Mouse (Mus musculus) heart, postnatal 14 days (tissue): Measurements from ENCODE around the gene Zfp771. TPM values are rescaled to one million over a fixed set of nuclear protein-coding genes. Genes with fewer than 3 reads are reported as not detected.
A peak's percentile ranks its signal among the peaks of the same experiment; 100 is the strongest.
"Not testable (repeated sequence)": the region's sequence is repeated elsewhere in the genome, so short reads cannot be mapped to it uniquely, and the experiment has no call there.

ENCODE experiments used
- DNase-seq, 2 experiments: peaks; one replicate each; pipeline ENCODE4 v3.0.0; 2021 to 2022
- intact Hi-C: fragments of 180-260 bp; cut with DNase I; formaldehyde crosslinking; loops from one replicate; pipeline ENCODE4 v1.15.1; 2025
- total RNA-seq, 2 experiments: library from RNA; stranded (reverse); gene quantifications; 2 replicates each; pipeline ENCODE4 v1.2.3; 2021

The Zfp771 gene
- total RNA-seq, 2 experiments from 2014 or later: 17.8 to 21.3 TPM

- DNase-seq: no peak
Measured at GRCm38 (mm10) chr7:127244658-127245510, 810 bp downstream of the Zfp771 start.

DNA sequence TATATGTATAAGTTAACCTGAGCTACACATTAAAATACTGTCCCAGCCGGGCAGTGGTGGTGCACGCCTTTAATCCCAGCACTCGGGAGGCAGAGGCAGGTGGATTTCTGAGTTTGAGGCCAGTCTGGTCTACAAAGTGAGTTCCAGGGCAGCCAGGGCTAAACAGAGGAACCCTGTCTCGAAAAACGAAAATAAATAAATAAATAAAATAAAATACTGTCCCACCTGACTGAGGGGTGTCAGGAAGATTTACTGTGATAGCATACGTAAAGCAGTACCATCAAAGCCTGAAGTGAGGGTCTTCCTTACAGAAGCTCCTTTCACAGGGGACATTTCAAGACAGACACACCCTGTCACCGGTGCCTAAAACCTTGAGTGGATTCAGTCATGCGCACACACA lies 6.4 kb downstream of the Zfp771 start:
- intact Hi-C loops, DNase-seq: not testable (repeated sequence)

More at GRCm38 (mm10) chr7:127244658-127245510, 810 bp downstream of the Zfp771 start:
- intact Hi-C loops: no loop called here

DNA sequence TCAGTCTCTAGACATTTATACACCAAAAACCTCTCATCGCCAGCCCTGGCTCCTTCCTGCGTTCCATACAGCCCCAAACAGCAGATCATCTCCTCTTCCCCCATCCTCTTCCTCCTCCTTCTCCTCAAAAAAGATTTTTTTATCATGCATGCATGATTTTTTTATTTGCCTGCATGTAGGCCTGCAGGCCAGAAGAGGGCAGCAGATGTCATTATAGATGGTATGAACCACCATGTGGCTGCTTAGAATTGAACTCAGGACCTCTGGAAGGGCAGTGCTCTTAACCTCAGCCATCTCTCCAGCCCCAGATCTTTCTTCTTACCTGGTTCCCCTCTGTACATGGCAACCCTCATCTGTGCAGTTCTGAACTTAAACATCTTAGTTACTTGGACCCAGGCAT lies 8.3 kb downstream of the Zfp771 start:
- intact Hi-C loops: no loop called here
- no peak for DNase-seq

DNA sequence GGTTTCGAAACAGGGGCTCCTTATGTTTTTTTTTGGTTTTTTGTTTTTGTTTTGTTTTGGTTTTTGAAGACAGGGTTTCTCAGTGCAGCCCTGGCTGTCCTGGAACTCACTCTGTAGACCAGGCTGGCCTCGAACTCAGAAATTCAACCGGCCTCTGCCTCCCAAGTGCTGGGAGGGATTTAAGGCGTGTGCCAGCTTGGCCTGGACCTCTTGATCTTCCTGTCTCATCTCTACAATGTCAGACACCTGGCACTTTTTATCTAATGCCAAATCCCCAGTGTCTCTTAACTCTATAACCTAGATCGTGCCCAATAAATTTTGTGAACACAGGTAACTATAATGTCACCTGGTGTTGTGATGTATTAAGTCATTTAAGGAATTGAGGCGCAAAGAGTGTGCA lies 9.3 kb downstream of the Zfp771 start:
- intact Hi-C loops: no loop called here
- DNase-seq: no peak

GRCm38 (mm10) chr7:127253821-127254769 lies 10.0 kb downstream of the Zfp771 start:
- intact Hi-C loops: no loop called here
- peak; percentile 96 to 97 for DNase-seq

GRCm38 (mm10) chr7:127255008-127255407 lies 10.9 kb downstream of the Zfp771 start:
- intact Hi-C loops: no loop called here

GRCm38 (mm10) chr7:127255965-127256364 lies 11.9 kb downstream of the Zfp771 start:
- intact Hi-C loops: no loop called here
- DNase-seq: no peak

More at GRCm38 (mm10) chr7:127255008-127255407, 10.9 kb downstream of the Zfp771 start:
- no peak for DNase-seq

GRCm38 (mm10) chr7:127256518-127256917 lies 12.4 kb downstream of the Zfp771 start:
- intact Hi-C loops: no loop called here
- DNase-seq: no peak

DNA sequence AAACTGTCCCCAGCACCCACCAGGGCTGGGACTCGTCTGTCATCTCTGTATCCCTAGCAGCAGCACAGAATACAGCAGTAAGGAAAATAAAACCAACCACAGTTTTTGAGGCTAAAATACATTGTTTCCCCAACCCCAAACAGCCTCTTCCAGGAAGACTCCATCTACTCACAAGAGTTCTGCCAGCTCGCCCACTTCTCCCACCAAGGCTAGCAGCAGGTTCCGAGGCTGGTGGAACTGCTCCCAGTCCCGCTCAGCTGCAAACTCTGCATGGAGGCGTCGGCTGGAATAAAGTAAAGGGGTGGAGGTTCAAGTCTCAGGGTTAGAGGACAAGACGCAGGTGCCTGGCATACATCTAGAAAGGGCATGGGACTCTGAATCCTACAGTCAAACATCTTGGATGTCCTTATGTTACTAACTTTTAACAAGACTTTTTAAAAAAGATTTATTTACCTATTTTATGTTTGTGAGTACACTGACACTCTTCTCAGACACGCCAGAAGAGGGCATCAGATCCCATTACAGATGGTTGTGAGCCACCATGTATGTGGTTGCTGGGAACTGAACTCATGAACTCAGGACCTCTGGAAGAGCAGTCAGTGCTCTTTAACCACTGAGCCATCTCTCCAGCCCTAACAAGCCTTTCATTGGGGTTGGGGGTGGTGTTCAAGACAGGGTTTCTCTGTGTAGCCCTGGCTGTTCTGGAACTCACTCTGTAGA lies 15.3 kb downstream of the Zfp771 start:
- DNase-seq: no peak
- intact Hi-C loops: loop anchor here (2.0 kb wide), 1 partner anchor 47 kb away; no protein-coding TSS in a partner anchor

DNA sequence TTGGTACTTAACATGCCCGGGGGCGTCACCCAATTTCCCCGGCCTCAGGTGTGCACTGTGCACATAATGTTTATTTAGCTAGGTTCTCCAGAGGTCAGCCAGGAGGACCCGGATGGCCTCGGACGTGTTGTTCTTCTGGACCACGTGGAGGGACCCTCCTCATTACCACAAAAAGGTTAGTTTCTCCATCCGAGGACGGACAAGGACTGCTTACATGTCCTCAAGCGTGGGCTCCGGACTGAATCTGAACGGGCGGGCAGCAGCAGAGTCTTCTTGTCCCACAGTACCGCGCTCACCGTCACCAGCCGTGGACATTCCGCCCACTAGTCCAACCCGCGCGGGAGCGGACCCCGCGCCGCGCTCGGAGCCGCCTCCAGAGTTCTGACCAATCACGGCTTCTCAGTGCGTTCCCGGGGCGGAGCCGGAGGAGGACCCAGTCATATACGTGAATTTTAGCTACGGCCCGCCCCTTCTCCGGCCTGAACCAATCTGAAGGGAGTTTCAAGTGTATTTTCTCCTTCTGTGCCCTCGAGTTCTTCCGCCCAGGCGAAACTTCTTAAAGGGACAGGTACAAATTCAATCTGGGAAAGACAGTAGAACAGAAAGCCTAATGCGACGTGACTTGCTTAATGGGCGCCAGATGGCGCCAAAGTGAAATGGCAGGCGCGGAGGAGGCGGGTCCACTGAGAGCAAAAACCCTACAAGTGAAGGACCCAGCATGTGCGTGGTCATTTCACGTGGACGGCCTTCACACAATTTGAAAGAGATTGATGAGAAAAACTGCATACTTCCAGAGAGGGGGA lies 16.4 kb downstream of the Zfp771 start, which contains the start of gene Dctpp1:
Dctpp1 (minus strand) TSS at position 401 of the 803 bp plus-strand sequence.
- peak; percentile 94 to 95 for DNase-seq
- intact Hi-C loops: loop anchor here (2.0 to 5.0 kb wide), 2 partner anchors 14 to 87 kb away; partner anchors contain the start of genes Sephs2 and Zfp768

GRCm38 (mm10) chr7:127262218-127262961 lies 18.3 kb downstream of the Zfp771 start:
- no peak for DNase-seq
- intact Hi-C loops: loop anchor here (5.0 kb wide), 1 partner anchor 85 kb away; the partner anchor contains the start of gene Zfp768

DNA sequence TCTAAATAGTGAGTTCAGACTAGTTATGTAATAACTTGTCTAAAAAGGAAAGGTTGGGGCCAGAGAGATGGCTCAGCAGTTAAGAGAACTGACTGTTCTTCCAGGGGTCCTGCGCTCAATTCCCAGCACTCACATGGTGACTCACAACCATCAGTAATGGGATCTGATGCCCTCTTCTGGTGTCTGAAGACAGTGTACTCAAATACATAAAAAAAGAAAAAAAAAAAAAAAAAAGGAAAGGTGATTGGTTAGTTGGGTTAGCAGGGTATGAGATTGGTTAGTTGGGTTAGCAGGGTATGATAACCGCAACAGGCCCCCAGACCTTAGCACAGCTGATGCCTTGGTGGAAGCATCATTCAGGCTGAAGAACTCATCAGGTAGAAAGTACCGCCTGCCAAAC lies 19.5 kb downstream of the Zfp771 start:
- intact Hi-C loops: loop anchor here (5.0 kb wide), 1 partner anchor 84 kb away; the partner anchor contains the start of gene Zfp768
- no peak for DNase-seq

GRCm38 (mm10) chr7:127270256-127270655 lies 26.2 kb downstream of the Zfp771 start:
- intact Hi-C loops: no loop called here
- DNase-seq: no peak

GRCm38 (mm10) chr7:127270666-127271065 lies 26.6 kb downstream of the Zfp771 start:
- intact Hi-C loops: no loop called here
- no peak for DNase-seq

DNA sequence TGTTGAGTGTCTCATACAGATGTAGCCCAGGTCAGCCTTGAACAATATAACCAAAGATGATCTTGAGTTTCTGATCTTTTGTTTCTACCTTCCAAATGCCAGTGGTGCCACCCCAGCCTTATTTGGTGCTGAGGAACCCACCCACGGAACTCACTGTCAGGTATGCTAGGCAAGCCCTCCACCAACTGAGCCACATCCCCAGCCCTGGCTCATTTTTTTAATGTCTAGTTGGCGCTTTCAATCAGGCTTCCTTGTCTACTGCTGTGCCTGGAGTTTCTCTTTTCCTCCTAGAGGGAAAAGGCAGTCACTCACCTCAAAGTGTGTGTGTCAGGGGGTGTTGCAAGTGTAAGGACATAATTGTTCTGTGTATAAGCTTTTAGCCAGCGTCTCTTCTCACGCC lies 27.0 kb downstream of the Zfp771 start:
- intact Hi-C loops: no loop called here
- no peak for DNase-seq

- intact Hi-C loops: no loop called here
- DNase-seq: no peak
Measured at GRCm38 (mm10) chr7:127272566-127272965, 28.5 kb downstream of the Zfp771 start.

DNA sequence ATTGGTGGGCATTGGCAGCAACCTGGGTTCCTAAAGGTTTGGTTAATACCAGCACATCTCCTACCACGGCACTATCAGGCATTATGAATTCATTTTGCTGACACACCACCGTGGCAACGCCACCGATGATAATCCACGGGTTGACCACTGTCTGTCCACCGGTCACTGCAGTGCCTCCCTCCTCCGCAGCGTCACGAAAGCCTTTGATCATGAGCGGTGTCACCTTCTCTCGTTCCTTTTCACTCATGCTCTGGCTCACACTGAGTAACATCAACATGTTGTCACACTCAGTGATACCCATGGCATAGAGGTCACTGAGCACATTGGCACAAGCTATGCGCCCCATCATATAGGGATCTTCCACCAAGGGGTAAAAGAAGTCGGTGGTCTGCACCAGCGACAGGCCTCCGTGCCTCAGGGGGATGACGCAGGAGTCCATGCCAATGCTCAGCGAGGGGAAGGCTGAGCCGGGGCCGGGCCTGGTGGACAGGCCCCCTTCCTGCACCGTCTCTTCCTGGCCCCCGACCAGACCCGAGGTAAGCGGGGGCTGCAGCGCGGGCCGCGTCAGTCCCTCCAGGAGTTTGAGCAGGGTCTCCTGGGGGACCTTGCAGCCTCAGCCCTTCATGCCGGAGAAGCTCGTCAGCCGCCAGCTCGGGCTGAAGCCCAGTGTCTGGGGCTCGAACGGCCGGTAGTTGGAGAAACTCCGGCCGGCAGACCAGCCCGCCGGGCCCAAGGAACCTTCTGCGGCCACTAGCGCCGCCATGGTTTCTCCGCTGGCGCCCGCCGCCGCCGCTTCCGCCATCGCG lies 29.2 kb downstream of the Zfp771 start:
- DNase-seq: peak in 1 of 2 experiments; percentile 61
- intact Hi-C loops: no loop called here
